Mouse (Mus musculus) thymus, postnatal 14 days (tissue): ENCODE measurements around the gene 1600012H06Rik.
"Not testable (repeated sequence)": the region's sequence is repeated elsewhere in the genome, so short reads cannot be mapped to it uniquely, and the experiment has no call there.

ENCODE experiments used
- DNase-seq: peaks from one replicate; pipeline ENCODE4 v3.0.0; 2021

1600012H06Rik gene

DNA sequence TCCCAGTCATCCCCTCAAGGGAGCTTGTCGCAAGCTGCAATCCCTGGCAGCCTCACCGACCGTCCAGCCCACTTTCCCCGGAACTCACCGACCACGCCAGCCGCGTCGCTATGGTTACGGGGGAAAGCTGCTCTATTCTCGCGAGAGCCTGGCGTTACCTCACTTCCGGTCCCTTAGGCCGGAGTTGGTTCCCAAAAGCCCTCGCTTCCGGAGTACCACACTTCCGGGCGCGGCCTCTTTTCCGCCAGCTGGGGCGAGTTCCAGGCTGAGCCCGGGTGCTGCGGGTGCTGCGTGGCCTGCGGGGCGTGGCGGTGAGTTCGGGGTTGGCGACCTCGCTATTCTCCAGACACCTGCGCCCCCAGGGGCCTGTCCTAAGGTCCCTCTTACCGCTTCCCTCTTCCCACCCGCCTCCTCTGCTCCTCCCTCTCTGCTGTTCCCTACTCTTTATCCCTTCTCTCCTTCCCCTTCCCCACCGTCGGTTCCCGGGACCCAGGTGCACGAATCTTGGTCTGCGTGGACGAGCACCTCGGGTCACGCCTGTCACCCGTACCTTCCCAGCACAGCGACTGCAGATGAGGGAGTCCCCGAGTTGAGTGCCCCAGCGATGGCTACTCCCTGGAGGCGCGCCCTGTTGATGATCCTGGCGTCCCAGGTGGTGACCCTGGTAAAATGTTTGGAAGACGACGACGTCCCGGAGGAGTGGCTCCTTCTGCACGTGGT, at the start of gene 1600012H06Rik, which contains the start of gene Wdr27:
Gene 1600012H06Rik (plus strand): TSS at position 176 of the 720 bp plus-strand sequence.
Gene Wdr27 (minus strand): TSS at position 150 of the 720 bp plus-strand sequence.
- peak; percentile 98 for DNase-seq

DNA sequence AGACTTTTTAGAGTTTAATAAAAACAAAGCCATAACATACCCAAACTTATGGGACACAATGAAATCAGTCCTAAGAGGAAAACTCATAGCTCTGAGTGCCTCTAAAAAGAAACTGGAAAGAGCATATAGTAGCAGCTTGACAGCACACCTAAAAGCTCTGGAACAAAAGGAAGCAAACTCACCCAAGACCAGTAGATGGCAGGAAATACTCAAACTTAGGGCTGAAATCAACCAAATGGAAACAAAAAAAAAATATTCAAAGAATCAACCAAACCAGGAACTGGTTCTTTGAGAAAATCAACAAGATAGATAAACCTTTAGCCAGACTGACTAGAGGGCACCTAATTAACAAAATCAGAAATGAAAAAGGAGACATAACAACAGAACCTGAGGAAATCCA, 47.9 kb upstream of the 1600012H06Rik start:
- DNase-seq: peak; percentile 41

DNA sequence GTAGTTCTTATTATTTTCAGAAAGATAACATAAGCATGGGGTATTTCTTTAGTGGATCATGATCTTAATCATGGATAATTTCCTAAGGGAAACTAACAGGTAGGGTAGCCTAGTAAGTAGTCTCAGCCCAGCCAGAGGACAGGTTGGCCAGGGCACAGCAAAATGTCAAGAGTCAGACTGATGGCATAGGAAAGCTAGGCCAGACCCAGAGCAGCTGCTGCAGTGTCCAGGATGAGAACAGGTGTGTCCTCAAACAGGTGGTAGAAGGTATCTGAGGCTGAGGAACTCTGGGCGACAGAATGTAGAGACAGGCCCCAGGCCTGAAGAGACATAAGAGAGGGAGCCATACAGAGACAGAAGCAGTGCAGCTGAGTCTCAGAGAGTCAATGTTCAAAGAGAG, 44.0 kb upstream of the 1600012H06Rik start:
- DNase-seq: no peak

DNA sequence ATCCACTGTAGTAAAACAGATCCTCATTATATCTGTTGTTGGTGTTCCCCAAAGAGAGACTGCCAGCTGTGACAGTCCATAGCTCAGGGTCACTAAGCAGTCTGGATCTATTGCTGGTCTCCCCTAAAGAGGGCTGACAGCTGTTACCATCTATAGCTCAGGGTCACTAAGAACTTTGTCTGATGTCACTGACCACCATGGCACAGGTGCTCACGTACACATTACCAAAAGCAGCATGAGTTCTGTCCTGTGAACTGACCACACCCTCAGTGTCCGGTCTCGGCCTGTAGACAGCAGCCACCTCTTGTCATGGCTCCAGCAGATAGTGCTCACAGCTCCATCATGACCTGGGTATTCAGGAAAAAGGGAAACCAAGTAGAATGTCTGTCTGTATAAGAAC, 39.8 kb upstream of the 1600012H06Rik start:
- DNase-seq: no peak

DNA sequence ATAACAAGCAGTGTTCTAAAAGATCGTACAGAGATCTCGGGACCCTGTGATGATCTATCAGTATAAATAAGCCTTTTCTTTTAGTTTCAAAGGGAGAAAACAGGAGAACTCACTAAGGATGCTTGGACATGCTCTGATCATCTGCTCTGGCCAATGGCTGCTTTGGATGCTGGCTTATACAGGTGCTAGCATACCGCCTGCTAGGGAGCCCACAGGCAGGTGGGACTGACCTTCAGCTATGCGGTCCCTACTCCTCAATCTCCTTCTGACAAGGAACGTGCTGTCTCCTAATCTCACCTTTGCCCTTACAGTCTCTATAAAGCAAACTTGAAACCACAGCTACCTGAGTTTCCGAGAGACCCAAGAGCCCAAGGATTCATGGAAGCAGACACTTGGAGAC, 38.8 kb upstream of the 1600012H06Rik start:
- DNase-seq: no peak

DNA sequence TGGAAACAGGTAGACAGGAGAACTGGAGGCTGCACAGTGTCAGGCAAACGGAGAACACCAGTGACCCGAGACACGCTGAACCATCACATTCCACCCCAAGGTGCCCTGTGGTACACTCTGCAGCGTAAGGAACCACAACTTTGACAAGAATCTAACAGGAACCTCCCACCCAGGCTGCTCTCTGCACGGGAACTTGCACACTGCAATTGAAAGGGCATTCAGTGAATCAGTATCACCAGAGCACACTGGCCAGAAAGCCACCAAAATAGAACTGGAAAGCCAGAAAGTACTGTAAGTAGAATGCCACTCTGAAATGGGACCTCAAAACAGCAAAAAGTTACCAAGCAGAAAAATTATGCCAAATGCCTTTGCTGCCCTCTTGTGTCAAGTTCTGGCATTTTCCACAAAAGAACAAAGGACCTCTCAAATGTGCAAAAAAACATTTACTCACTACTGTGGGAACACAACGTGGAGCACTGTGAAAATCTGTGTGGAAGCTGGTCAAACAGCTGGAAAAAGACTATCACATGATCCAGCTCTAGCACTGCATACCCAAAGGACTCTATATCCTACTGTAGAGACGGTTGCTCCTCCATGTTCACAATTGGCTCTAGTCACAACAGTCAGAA, 38.2 kb upstream of the 1600012H06Rik start:
- DNase-seq: peak; percentile 85

DNA sequence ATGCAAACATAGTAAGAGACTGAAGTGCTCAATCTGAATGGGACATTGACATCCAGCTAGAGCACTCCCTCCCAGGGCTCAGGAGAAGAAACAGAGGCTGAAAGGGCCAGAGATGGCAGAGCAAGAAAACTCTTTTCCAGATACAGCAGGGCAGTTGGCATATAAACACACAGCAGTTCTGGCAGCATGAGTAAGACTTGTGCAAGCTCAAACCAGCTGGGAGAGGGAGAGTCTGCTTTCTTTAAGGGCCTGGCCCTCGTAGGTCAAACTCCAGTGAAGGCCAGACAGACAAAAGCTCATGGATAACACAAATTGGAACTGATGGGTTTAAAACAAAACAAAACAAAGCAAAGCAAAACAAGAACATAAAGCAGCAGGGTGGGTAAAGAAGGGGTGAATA, 36.4 kb upstream of the 1600012H06Rik start:
- no peak for DNase-seq

DNA sequence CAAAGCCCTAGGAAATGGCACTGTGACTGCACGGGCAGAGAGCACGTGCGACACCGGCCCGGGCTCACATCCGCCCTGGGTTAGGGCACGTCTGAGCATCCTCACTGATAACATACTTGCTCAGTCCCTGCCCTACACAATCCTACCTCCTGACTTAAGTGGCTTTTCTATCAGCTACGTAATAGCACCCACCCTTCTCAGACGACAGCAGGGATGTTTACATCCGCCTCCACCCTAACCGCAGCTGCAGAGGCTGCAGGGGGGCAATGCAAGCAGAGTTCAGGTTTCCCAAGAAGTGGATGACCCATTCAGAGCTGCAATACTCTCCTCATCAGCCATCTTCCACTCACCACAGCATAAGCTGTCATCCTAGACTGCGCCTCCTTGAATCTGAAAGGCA, 35.8 kb upstream of the 1600012H06Rik start:
- DNase-seq: peak; percentile 58

DNA sequence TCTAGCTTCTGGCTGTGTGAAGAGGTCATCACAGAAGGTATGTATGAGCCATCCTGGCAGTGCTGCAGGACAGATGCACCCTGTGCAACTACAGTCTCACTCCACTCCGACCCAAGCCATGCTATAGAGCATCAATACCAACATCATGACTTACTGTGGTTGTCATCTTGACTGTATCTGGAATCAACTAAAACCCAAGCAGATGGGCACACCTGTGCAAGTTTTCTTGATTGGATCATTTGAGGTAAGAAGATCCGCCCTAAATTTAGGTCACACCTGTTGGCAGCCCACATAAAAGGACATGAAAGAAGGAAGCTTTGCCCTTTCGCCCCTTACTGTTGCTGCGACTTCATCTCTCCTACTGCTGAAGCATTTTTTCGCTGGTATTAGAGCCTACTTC, 33.7 kb upstream of the 1600012H06Rik start:
- peak; percentile 74 for DNase-seq

DNA sequence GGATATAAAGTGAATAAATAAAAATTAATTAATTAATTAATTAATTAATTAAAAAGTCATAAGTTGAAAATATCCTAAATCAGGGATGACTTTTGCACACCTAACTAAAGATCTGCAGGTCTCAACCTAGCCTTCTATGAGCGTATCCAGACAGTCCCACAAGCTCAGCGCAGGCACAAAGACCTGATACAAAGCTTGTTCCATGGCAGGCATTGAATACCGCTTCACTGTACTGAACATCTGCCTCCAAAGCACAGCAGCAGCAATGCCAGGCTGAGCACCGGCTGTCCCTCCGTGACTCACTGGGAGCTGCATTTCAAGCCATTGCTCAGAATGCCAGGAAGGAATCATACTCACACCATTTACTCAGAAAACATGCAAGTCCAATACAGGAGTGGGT, 32.2 kb upstream of the 1600012H06Rik start:
- peak; percentile 27 for DNase-seq

DNA sequence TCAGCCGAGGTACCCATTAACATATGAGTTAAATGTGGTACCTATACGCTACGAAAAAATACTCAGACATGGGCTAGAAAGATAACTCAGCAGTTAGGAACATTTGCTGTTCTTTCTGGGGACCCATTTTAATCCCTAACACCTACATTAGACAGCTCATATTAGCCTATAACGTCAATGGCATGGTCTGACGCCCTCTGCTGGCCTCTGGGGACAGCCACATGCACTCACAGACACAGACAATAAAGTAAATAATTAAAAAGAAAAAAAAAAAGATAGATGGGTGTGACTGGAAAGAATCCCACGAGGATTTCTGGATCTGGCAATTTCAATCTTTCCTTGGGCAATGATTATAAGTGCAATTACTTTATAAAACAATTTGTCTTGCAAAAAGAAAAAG, 30.6 kb upstream of the 1600012H06Rik start:
- DNase-seq: peak; percentile 61

DNA sequence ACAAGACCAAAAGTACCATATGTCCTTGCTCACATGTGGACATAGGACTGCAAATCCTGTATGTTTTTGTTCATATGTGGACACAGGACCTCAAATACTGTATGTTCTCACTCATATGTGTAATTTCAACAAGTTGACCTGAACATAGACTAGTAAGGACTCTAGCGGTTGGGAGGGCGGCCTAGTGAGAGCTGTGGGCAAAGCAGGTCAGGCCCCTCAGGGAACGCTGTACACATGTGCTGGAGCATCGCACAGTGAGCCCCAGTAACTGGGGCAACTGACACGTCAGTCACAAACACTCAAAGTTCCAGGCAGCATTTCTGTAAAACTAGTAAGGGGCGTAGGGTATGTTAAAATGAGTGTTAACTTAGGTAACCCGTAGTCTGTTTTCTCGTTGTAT, 30.0 kb upstream of the 1600012H06Rik start:
- peak; percentile 68 for DNase-seq

DNA sequence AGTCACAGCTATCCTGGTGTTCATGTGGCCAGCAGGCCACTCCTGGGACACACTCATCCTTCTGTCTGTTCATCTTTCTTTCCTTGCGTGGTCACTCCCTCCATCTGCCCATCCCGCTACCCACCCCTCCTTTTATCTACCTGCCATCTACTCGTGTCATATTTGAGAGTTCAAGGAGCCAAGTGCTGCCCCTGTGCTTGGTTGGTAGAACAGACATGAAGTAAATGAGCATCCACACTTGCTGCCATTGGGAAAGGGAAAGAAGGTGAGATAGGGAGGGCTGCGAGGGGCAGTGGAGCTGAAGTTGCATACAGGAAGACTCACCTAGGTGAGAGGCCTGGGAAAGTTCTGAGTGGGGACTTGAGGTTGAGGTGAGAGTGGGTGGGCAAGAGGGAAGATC, 28.6 kb upstream of the 1600012H06Rik start:
- no peak for DNase-seq

DNA sequence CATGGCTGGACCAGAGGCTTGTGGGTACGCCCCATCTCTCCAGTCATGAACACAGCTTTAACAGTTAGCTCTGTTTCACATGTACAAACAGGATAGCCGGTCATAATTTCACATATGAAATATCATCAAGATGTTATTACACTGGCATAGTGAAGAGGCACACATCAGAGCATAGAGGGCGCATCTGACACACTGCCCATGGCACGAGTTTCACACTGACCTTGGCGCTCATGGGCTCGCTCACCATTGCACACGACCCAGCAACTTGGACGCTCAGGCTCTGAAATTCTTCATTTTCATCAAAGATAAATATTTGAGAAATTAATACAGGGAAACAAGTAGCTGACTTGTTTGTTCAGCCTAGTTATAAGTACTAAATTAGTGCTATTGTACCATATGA, 25.1 kb upstream of the 1600012H06Rik start:
- no peak for DNase-seq

DNA sequence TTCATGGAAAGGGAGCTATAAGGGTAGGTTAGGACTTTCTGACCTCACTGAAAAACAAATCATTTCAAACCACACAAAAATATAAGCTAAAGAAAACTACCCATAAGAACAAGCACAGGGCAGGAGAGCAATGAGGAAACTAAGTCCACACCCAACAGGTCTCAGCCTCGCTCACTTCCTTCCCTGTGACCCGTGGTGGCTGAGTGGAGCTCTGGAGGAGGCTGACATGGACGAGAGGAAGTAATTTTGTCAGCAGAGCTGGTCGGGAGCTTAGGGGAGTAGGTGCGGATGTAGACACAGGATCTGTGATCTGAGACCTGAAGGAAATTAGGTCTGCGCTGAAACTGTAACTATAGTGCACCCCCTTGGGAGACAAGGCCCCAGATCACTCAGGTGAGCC, 21.4 kb upstream of the 1600012H06Rik start:
- DNase-seq: peak; percentile 43

DNA sequence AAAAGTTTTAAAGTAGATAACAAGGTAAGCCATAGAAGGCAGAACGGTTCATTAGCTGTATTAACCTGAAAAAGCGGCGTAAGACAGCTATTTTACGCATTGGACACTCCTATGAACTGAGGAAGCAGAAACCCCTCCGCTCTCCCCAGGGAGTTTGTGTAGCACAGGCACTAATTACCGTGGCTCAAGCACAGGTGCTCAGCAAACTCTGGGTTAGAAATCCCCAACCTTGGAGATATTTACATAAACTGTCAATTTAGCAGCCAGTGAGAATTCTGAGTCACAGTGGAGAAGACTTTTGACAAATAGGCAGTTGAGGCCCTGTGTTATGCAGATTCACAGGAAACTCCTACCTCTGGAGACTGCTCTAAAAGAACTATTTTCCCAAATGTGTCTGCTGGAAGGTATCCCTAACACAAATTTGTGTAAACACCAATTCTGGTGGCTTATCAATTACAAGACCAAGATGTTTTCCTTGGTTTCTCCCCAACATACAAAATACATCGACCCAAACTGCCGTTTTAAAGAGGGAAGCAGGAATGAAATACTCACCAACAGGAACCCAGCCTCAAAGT, 15.3 kb upstream of the 1600012H06Rik start:
- no peak for DNase-seq

DNA sequence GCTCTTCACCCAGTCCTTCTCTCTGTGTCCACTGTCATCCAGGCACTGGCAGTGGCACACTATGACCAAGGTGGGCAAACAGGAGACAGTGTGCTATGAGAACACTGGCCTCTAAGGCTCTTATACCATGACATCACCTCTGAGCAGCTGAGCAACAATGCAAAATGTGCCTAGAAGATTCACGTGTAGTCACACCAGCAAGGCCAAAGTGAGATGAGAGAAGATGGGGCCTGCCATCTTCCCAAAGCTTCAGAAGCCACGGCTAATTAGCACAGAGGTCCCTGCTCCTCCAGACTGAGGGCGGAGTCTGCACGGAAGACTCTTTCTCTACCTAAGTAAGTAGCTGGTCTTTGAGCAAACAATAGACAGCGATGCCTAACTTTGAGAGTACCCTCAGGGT, 14.4 kb upstream of the 1600012H06Rik start:
- no peak for DNase-seq

DNA sequence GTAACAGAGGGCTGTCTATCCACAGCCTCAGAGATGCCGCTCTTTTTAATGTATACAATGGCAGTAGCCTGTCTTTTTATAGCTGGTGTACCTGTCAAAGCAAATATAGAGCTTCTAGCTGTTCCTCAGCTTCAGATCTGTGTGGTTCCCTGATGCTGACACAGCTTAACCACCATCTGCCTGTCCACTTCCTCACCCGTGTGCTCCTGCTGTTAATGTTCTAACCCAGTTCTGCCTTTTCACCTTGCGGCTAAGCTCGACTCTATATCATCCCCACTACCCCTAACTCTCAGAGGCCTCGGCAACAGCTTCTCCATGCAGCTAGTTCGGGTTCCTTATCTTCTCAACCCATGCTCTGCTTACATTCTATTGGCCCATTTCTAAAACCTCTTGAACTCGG, 12.3 kb upstream of the 1600012H06Rik start:
- DNase-seq: no peak

DNA sequence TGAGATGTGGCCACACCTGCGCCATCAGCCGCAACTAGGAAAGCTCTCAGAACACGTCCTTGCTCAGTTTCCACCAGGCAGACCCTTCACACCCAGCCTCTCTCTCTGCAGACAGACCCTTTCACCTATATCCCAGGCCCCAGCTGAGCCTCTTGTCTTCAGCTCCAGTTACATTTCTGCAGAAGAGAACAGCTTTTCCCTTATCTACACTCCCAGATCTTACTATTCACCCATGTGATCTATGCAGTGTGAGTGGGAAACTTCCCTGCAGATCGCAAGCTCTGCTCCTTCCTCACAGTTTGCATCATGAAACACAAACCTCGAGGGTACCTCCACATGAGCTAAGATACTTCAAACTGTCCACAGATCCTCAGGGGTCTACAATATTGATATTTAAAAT, 11.5 kb upstream of the 1600012H06Rik start:
- DNase-seq: no peak

DNA sequence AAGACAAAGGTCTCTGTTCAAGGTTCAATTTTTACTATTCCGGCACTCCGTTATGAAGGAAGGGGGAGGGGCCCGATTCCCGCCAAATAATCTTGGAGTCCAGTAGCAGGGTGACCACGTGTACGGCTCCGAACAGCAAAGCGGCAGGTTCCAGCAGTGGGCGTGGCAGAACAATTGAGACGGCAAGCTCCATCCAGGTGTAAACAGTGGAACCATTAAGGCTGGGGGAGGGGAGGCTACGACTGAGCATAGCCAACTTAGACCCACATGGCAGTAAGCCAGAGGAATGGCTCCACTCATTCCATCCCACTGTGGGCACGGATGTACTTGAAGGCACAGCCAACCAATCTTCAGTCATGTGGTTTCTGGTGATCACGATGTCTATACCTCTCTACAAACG, 7.7 kb upstream of the 1600012H06Rik start:
- not testable (repeated sequence) for DNase-seq

DNA sequence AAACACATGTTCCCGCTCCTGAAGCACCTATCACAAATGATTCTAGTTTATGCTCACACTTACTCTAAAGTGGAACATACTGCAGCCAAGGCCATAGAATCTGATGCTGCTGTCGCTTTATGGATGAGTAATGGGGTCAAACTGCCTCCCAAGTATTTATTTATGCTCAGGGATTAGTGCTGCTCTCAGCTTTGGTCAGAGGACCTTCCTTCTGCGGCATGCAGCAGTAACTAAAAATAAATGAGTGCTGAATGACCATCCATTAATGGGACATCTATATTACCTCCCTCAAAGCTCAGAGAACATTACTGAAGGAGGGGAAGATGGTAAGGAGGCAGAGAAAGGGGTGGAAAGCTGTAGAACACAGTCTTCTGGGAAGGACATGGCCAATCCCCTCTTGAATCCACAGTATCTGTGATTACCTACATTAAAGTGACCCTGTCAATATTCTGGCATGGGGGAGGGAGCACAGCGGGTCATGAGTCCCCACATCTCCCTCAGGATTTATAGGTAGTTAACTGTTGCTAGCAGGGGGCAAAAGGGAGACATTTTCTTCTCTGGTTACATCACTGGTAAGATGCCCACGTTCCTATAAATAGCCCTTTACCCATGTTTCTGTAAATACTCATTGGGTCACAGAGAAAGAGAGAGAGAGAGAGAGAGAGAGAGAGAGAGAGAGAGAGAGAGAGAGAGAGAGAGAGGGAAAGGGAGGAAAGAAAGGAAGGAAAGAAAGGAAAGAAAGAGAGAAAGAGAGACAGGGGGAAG, 7.0 kb upstream of the 1600012H06Rik start:
- DNase-seq: no peak

DNA sequence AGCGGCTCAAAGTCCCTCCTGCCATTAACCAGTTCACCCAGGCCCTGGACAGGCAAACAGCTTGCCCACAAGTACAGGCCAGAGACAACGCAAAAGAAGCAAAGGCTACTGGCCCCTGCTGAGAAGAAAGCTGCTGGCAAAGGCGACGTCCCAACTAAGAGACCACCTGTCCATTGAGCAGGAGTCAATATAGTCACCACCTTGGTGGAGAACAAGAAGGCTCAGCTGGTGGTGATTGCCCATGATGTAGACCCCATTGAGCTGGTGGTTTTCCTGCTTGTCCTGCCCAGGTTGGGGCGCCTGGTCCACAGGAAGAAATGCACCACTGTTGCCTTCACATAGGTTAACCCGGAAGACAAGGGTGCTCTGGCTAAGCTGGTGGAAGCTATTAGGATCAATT, 803 bp upstream of the 1600012H06Rik start:
- not testable (repeated sequence) for DNase-seq

DNA sequence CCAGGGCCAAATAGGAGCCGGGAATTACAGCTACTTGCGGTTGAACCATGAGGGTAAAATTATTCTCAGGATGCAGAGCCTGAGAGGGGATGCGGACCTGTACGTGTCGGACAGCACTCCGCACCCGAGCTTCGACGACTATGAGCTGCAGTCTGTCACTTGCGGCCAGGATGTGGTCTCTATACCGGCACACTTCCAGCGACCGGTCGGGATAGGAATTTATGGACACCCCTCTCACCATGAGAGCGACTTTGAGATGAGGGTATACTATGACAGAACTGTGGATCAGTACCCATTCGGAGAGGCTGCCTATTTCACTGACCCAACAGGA, 710 bp downstream of the 1600012H06Rik start:
- no peak for DNase-seq

DNA sequence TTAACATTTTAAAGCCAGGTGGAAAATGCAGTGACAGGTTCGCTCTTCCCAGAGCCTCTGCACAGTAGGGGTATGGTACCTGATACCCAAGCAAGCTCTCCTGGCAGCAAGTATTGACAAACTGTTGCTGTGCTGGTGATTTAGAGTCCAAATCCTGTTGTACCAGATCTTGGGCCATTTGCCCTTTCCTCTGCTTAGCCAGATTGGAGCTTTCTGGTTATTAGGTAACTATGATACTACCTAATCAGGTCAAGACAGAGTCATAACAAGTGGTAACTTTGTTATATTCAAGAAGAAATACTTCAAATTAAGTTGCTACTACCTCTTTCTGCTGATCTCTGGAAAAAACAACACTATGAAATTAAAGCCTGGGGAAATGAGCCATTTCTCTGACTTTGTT, 1.6 kb downstream of the 1600012H06Rik start:
- no peak for DNase-seq
